Mouse (Mus musculus): ENCODE measurements around the gene Cacna1a.

Gene Cacna1a

GRCm38 (mm10) chr8:84687705-84688100, 299.5 kb downstream of the Cacna1a start, which contains the start of gene Nacc1:
Gene Nacc1 (minus strand): TSS chr8:84687862.
- peak; percentile 77 to 86 for DNase-seq (ENCODE audit: low spot score in 2 of 2)

GRCm38 (mm10) chr8:84689091-84689915, 301.1 kb downstream of the Cacna1a start:
- peak; percentile 81 to 84 for DNase-seq (ENCODE audit: low spot score in 2 of 2)
